Comparison of ENCODE assay signal across 8 mouse cellular contexts in the genomic region with DNA sequence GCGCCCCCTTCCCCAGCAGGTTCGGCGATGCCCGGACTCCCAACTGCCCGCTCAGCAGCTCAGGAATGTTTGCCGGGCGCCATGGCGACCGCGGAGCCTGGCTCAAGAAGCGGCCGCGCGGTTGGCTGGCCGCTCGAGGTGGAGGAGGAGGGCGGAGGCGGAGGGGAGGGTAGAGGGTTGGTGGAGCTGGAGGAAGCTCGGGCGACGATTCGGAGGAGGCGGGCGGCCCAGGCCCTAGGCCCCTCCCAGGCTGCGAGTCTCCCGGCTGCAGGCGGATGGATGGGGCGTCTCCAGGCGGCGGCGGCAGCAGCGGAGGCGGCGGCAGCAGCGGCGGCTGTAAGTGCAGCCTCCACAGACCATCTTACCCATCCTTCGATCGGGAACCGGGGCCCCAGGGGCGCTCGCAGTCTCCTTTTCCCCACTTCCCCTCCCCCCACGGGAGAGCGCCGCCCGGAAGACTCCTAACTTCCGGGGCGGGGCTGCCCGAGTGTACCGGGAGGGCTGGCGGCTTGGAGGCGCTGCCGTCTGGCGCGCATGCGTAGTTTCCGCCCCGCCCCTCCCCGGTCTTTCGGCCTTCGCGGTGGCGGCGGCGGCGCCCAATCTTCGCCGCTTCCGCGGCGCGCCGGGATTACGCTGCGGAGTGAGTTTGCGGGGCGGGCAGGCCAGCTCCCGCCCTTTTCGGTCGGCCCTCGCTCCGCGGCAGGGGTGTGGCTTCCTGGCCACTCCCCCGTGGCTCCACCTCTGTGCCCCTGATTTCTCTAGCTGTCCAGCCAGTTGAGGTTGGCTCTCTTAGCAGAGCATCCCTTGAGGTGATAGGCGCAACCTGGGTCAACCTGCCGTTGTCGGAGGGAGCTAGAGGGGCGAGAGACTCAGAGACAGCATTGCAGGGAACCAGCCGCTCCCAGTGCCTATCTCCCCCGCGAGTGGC. TPM values are rescaled to one million over a fixed set of nuclear protein-coding genes. Genes with fewer than 3 reads are reported as not detected.
DNase-seq lines count a peak whose midpoint lies in the region; ATAC-seq lines count a peak whose summit lies in the region.

A gene (plus strand): TSS at position 207 of the 928 bp plus-strand sequence.
A gene (minus strand): TSS at position 372 of the 928 bp plus-strand sequence.

- ATAC-seq in common myeloid progenitor, adult 5-6 weeks (replicated peaks; ENCODE audit: low read depth, poor library complexity, severe bottlenecking), result peak; percentile 93

- no peaks in the 10 kb centered on the region for H3K9me3 ChIP-seq in megakaryocyte, embryonic 14.5 days

- no peaks in the 10 kb centered on the region for H3K27me3 ChIP-seq in megakaryocyte, embryonic 14.5 days (replicated peaks)

- peaks cover 39% of the 10 kb centered on the region for H3K4me1 ChIP-seq in megakaryocyte, embryonic 14.5 days

- H3K4me3 ChIP-seq in megakaryocyte, embryonic 14.5 days (replicated peaks), result peak within 1 kb of the TSS; percentile 94

- DNase-seq in ZHBTc4 (ENCODE audit: low read depth, low spot score), result peak; percentile 99
- peak; percentile 92 to 95 for DNase-seq in gastrocnemius, adult 8-10 months (ENCODE audit: low spot score in 2 of 2)
- peak; percentile 71 for DNase-seq in hindlimb bud, embryonic 11.5 days (ENCODE audit: extremely low spot score, low read depth, low spot score)
- peak; percentile 91 to 94 for DNase-seq in left cerebral cortex, adult 8-10 months (ENCODE audit: low spot score in 2 of 2)
- peak; percentile 97 for DNase-seq in right cerebral cortex, postnatal 10 days (ENCODE audit: low spot score in 2 of 2)
- peak; percentile 92 for DNase-seq in urinary bladder, postnatal 25 days (ENCODE audit: low spot score)

- peaks cover 31% of the 10 kb centered on the region for H3K36me3 ChIP-seq in megakaryocyte, embryonic 14.5 days (replicated peaks; ENCODE audit: low read length)

RNA-seq across cellular contexts. Expression of the first gene that starts in this region (rescaled TPM):
- total RNA-seq in common myeloid progenitor, adult 5-6 weeks (2017), result 89.1 and 119 TPM in 2 replicates
- 10 to 100 TPM; 15.2 to 21.0 (median 17.4) TPM for total RNA-seq in gastrocnemius, adult 8-10 months (2022)
- total RNA-seq in left cerebral cortex, adult 8-10 months (2022), result 10 to 100 TPM; 41.5 to 53.8 (median 48.3) TPM
- 1.2 and 2.3 TPM in 2 replicates for polyA plus RNA-seq in megakaryocyte, embryonic 14.5 days (2012; ENCODE audit: insufficient read depth, low replicate concordance)

RNA-seq across cellular contexts. Expression of the second gene that starts in this region (rescaled TPM):
- 6.3 and 6.5 TPM in 2 replicates for total RNA-seq in common myeloid progenitor, adult 5-6 weeks (2017)
- under 1 TPM; 0.38 to 0.75 (median 0.47) TPM for total RNA-seq in gastrocnemius, adult 8-10 months (2022)
- 10 to 100 TPM; 12.4 to 17.1 (median 14.5) TPM for total RNA-seq in left cerebral cortex, adult 8-10 months (2022)
- 0.43 and 0.47 TPM in 2 replicates for polyA plus RNA-seq in megakaryocyte, embryonic 14.5 days (2012; ENCODE audit: insufficient read depth, low replicate concordance)

Comparison
In these comparisons a context has a peak if more than half of its experiments do, and no peak if none do; other contexts are left out.
1. Peak in every context shown above with its lines: DNase-seq, ATAC-seq and H3K4me3 ChIP-seq.